Mouse (Mus musculus): ENCODE measurements around the gene Exoc6. TPM values are rescaled to one million over a fixed set of nuclear protein-coding genes. Genes with fewer than 3 reads are reported as not detected.
A peak's percentile ranks its signal among the peaks of the same experiment; 100 is the strongest.

Exoc6 gene
- polyA plus RNA-seq, 1 experiment: 14.3 TPM

GRCm38 (mm10) chr19:37563763-37564162, 13.5 kb downstream of the Exoc6 start:
- Histone ChIP-seq H3K27me3 (ENCODE audit: control insufficient read depth, insufficient read depth, low read length, poor library complexity, severe bottlenecking) (no peaks in the 10 kb centered on the region), H3K36me3 (ENCODE audit: control insufficient read depth, insufficient read depth, low read length, poor library complexity, severe bottlenecking) (no peaks in the 10 kb centered on the region), H3K9ac (ENCODE audit: low read depth, poor library complexity, severe bottlenecking) (no peak overlapping the region), H3K27ac (ENCODE audit: insufficient read depth, low read length) (no peak overlapping the region), H3K4me3 (ENCODE audit: low read depth, low read length) (no peak overlapping the region), H3K4me1 (ENCODE audit: control insufficient read depth, insufficient read depth, low read length) (no peaks in the 10 kb centered on the region), H3K9me3 (replicated peaks; ENCODE audit: control insufficient read depth, insufficient read depth, low read length, poor library complexity, severe bottlenecking) (no peaks in the 10 kb centered on the region)
- peak; percentile 25 for TF ChIP-seq CTCF (IDR thresholded peaks at IDR 0.05; ENCODE audit: low read depth, low read length)
- TF ChIP-seq EP300 (IDR thresholded peaks at IDR 0.05; ENCODE audit: insufficient read depth, low read depth, low read length): no peak

GRCm38 (mm10) chr19:37565806-37566205, 15.6 kb downstream of the Exoc6 start:
- no peak overlapping the region for H3K9ac ChIP-seq (ENCODE audit: low read depth, poor library complexity, severe bottlenecking)
- H3K9me3 ChIP-seq (replicated peaks; ENCODE audit: control insufficient read depth, insufficient read depth, low read length, poor library complexity, severe bottlenecking): no peaks in the 10 kb centered on the region
- H3K4me3 ChIP-seq (ENCODE audit: low read depth, low read length): no peak overlapping the region
- TF ChIP-seq CTCF (IDR thresholded peaks at IDR 0.05; ENCODE audit: low read depth, low read length) (no peak), EP300 (IDR thresholded peaks at IDR 0.05; ENCODE audit: insufficient read depth, low read depth, low read length) (no peak), POLR2A (IDR thresholded peaks at IDR 0.05; ENCODE audit: insufficient read depth, low read length) (no peak)
- H3K36me3 ChIP-seq (ENCODE audit: control insufficient read depth, insufficient read depth, low read length, poor library complexity, severe bottlenecking): no peaks in the 10 kb centered on the region
- H3K27me3 ChIP-seq (ENCODE audit: control insufficient read depth, insufficient read depth, low read length, poor library complexity, severe bottlenecking): no peaks in the 10 kb centered on the region
- no peaks in the 10 kb centered on the region for H3K4me1 ChIP-seq (ENCODE audit: control insufficient read depth, insufficient read depth, low read length)
- no peak overlapping the region for H3K27ac ChIP-seq (ENCODE audit: insufficient read depth, low read length)

DNA sequence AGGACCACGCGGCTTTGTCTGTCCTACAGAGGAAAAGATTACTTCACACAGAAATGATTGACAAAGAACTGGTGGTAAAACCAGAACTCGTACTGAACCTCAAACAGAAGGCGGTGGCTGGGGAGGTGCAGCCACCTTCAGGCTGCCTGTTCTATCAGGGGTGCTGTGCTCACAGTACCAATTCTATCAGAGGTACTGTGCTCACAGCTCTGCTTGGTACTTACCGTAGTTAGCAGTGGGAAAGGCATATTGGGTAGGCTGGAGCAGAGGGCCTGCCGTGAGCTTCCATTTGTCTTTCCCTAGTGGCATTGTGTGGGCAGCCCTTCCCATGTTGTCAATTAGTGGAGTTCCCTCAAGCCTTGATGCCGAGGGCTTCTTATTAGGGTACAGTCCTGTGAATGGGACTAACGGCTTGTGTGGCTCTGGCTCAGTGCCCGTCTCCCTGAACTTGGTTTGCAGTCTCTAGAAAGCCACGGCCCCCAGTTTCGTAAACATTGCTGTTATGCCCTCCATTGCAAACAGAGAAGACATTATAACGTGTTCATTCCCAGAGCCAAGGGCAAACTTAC, 19.1 kb downstream of the Exoc6 start:
- no peak overlapping the region for H3K9ac ChIP-seq (ENCODE audit: low read depth, poor library complexity, severe bottlenecking)
- peaks cover 2% of the 10 kb centered on the region; the same call in 1 of the 2 replicates for H3K36me3 ChIP-seq (ENCODE audit: control insufficient read depth, insufficient read depth, low read length, poor library complexity, severe bottlenecking)
- H3K27me3 ChIP-seq (ENCODE audit: control insufficient read depth, insufficient read depth, low read length, poor library complexity, severe bottlenecking): no peaks in the 10 kb centered on the region
- TF ChIP-seq CTCF (IDR thresholded peaks at IDR 0.05; ENCODE audit: low read depth, low read length) (no peak), POLR2A (IDR thresholded peaks at IDR 0.05; ENCODE audit: insufficient read depth, low read length) (no peak), EP300 (IDR thresholded peaks at IDR 0.05; ENCODE audit: insufficient read depth, low read depth, low read length) (no peak)
- no peak overlapping the region for H3K27ac ChIP-seq (ENCODE audit: insufficient read depth, low read length)
- H3K9me3 ChIP-seq (replicated peaks; ENCODE audit: control insufficient read depth, insufficient read depth, low read length, poor library complexity, severe bottlenecking): no peaks in the 10 kb centered on the region
- H3K4me3 ChIP-seq (ENCODE audit: low read depth, low read length): no peak overlapping the region
- no peaks in the 10 kb centered on the region for H3K4me1 ChIP-seq (ENCODE audit: control insufficient read depth, insufficient read depth, low read length)

DNA sequence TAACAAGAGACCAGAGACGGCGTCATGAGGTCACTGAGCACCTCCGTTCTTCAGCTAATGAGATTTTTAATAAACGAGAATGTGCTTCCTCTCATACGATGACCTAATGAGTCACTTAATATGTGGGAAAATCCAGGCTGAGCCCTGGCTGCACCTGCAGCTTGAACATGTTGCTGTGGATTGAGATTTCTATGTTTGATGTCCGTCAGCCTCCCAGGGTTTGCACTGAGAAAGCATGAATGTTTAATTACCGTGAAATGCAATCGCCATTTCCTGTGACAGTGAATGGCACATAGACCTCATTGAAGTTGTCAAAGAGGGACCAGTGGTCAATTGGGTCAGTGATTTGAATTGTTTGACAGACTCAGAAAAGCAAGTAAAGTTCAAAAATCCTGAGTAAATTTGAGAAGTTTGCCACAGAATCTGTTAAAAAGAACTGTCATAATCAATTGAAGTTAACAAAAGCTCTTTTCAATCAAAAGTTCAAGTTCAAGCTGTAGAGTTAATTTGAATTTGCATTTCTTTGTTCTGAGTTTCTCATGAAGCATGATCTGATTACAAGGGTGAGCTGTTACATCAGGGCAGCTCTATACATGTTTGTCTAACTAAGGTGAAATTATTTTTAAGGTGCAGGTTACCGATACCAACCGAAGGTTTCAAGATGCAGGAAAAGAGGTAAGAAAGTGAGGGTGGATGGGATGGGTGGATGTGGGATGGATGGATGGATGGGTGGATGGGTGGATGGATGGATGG, 20.9 kb downstream of the Exoc6 start:
- H3K9me3 ChIP-seq (replicated peaks; ENCODE audit: control insufficient read depth, insufficient read depth, low read length, poor library complexity, severe bottlenecking): no peaks in the 10 kb centered on the region
- TF ChIP-seq CTCF (IDR thresholded peaks at IDR 0.05; ENCODE audit: low read depth, low read length): no peak
- TF ChIP-seq EP300 (IDR thresholded peaks at IDR 0.05; ENCODE audit: insufficient read depth, low read depth, low read length): no peak
- TF ChIP-seq POLR2A (IDR thresholded peaks at IDR 0.05; ENCODE audit: insufficient read depth, low read length): no peak

GRCm38 (mm10) chr19:37574802-37575201, 24.6 kb downstream of the Exoc6 start:
- Histone ChIP-seq H3K27me3 (ENCODE audit: control insufficient read depth, insufficient read depth, low read length, poor library complexity, severe bottlenecking) (no peaks in the 10 kb centered on the region), H3K4me1 (ENCODE audit: control insufficient read depth, insufficient read depth, low read length) (no peaks in the 10 kb centered on the region), H3K4me3 (ENCODE audit: low read depth, low read length) (no peak overlapping the region), H3K9me3 (replicated peaks; ENCODE audit: control insufficient read depth, insufficient read depth, low read length, poor library complexity, severe bottlenecking) (no peaks in the 10 kb centered on the region), H3K36me3 (ENCODE audit: control insufficient read depth, insufficient read depth, low read length, poor library complexity, severe bottlenecking) (peaks cover 2% of the 10 kb centered on the region; the same call in 1 of the 2 replicates), H3K9ac (ENCODE audit: low read depth, poor library complexity, severe bottlenecking) (no peak overlapping the region), H3K27ac (ENCODE audit: insufficient read depth, low read length) (no peak overlapping the region)
- TF ChIP-seq POLR2A (IDR thresholded peaks at IDR 0.05; ENCODE audit: insufficient read depth, low read length) (no peak), CTCF (IDR thresholded peaks at IDR 0.05; ENCODE audit: low read depth, low read length) (no peak), EP300 (IDR thresholded peaks at IDR 0.05; ENCODE audit: insufficient read depth, low read depth, low read length) (no peak)

More for the DNA sequence above, 20.9 kb downstream of the Exoc6 start:
- peaks cover 2% of the 10 kb centered on the region; the same call in 1 of the 2 replicates for H3K36me3 ChIP-seq (ENCODE audit: control insufficient read depth, insufficient read depth, low read length, poor library complexity, severe bottlenecking)
- no peak overlapping the region for H3K27ac ChIP-seq (ENCODE audit: insufficient read depth, low read length)
- H3K4me3 ChIP-seq (ENCODE audit: low read depth, low read length): no peak overlapping the region
- H3K4me1 ChIP-seq (ENCODE audit: control insufficient read depth, insufficient read depth, low read length): no peaks in the 10 kb centered on the region
- no peaks in the 10 kb centered on the region for H3K27me3 ChIP-seq (ENCODE audit: control insufficient read depth, insufficient read depth, low read length, poor library complexity, severe bottlenecking)
- no peak overlapping the region for H3K9ac ChIP-seq (ENCODE audit: low read depth, poor library complexity, severe bottlenecking)

GRCm38 (mm10) chr19:37579607-37580006, 29.4 kb downstream of the Exoc6 start:
- Histone ChIP-seq H3K4me3 (ENCODE audit: low read depth, low read length) (no peak overlapping the region), H3K27ac (ENCODE audit: insufficient read depth, low read length) (no peak overlapping the region)

More at GRCm38 (mm10) chr19:37579607-37580006, 29.4 kb downstream of the Exoc6 start:
- Histone ChIP-seq H3K9me3 (replicated peaks; ENCODE audit: control insufficient read depth, insufficient read depth, low read length, poor library complexity, severe bottlenecking) (no peaks in the 10 kb centered on the region), H3K27me3 (ENCODE audit: control insufficient read depth, insufficient read depth, low read length, poor library complexity, severe bottlenecking) (no peaks in the 10 kb centered on the region), H3K9ac (ENCODE audit: low read depth, poor library complexity, severe bottlenecking) (no peak overlapping the region), H3K4me1 (ENCODE audit: control insufficient read depth, insufficient read depth, low read length) (no peaks in the 10 kb centered on the region), H3K36me3 (ENCODE audit: control insufficient read depth, insufficient read depth, low read length, poor library complexity, severe bottlenecking) (no peaks in the 10 kb centered on the region)
- no peak for TF ChIP-seq EP300 (IDR thresholded peaks at IDR 0.05; ENCODE audit: insufficient read depth, low read depth, low read length)
- TF ChIP-seq POLR2A (IDR thresholded peaks at IDR 0.05; ENCODE audit: insufficient read depth, low read length): no peak
- no peak for TF ChIP-seq CTCF (IDR thresholded peaks at IDR 0.05; ENCODE audit: low read depth, low read length)
